Mouse (Mus musculus) stomach, postnatal 0 days (tissue): ENCODE results near the gene Rpl11. TPM values are rescaled to one million over a fixed set of nuclear protein-coding genes. Genes with fewer than 3 reads are reported as not detected.

Source experiments
- ATAC-seq: fragments of 200-750 bp; cut with Nextera tagmentation; 2 replicates; pipeline ENCODE4 v1.8.0; 2017; ENCODE audit not compliant: low FRiP score, low TSS enrichment
- DNase-seq: peaks from one replicate; pipeline ENCODE4 v3.0.0-alpha.2; 2016; ENCODE audit warnings: low spot score
- H3K27ac ChIP-seq: fragments of 300-500 bp; sonication (generic); replicated peaks from 2 replicates; pipeline ENCODE4 v1.5.1; 2014; ENCODE audit warnings: mild to moderate bottlenecking, control low read depth
- H3K27me3 ChIP-seq: fragments of 300-500 bp; sonication (generic); 2 replicates; pipeline ENCODE4 v1.6.1; 2014; ENCODE audit warnings: low read length; ENCODE audit not compliant: control insufficient read depth, insufficient read depth
- H3K36me3 ChIP-seq: fragments of 300-500 bp; sonication (generic); 2 replicates; pipeline ENCODE4 v1.6.1; 2014; ENCODE audit warnings: low read length, mixed read lengths; ENCODE audit not compliant: control insufficient read depth, insufficient read depth
- H3K4me1 ChIP-seq: fragments of 300-500 bp; sonication (generic); replicated peaks from 2 replicates; pipeline ENCODE4 v1.6.1; 2014; ENCODE audit warnings: antibody characterized with exemption; ENCODE audit not compliant: control insufficient read depth, insufficient read depth
- H3K4me2 ChIP-seq: fragments of 300-500 bp; sonication (generic); replicated peaks from 2 replicates; pipeline ENCODE4 v1.6.1; 2014; ENCODE audit warnings: low read depth, mild to moderate bottlenecking, control low read depth, moderate library complexity
- H3K4me3 ChIP-seq: fragments of 300-500 bp; sonication (generic); 2 replicates; pipeline ENCODE4 v1.5.1; 2014; ENCODE audit warnings: low read depth, low read length, control low read depth
- H3K9ac ChIP-seq: fragments of 300-500 bp; sonication (generic); 2 replicates; pipeline ENCODE4 v1.6.1; 2014; ENCODE audit warnings: mild to moderate bottlenecking, low read length, control low read depth, mixed read lengths
- H3K9me3 ChIP-seq: fragments of 300-500 bp; sonication (generic); 2 replicates; pipeline ENCODE4 v1.6.1; 2016; ENCODE audit warnings: low read length; ENCODE audit not compliant: control insufficient read depth
- CTCF ChIP-seq: IDR thresholded peaks from 2 replicates; pipeline ENCODE4 v1.5.1; 2016; ENCODE audit warnings: antibody characterized with exemption, low read depth, mild to moderate bottlenecking, moderate library complexity
- EP300 ChIP-seq: optimal IDR thresholded peaks from 2 replicates; pipeline ENCODE3; 2016; ENCODE audit warnings: antibody characterized with exemption
- WGBS: fragments of 180-500 bp; shearing (Covaris S2); extraction: QIAGEN DNeasy Blood & Tissue Kit; methylation state at CpG from one replicate; pipeline ENCODE4 v1.1.7; 2014; 5-methylcytosine and 5-hydroxymethylcytosine counted together
- polyA plus RNA-seq: library from polyadenylated mRNA; unstranded; fragments of >200 nt; fragmentation: Nextera tagmentation; extraction: Ambion mirVana; gene quantifications from 2 replicates; pipeline ENCODE4 v1.2.1, GENCODE M21; 2015

The Rpl11 gene
- polyA plus RNA-seq, 1 experiment from 2014 or later: 402 TPM

- Histone ChIP-seq H3K27me3 (no peaks in the 10 kb centered on the region), H3K9ac (0 out of 2 replicates have a peak overlapping the region, but pooled peaks have one; percentile 18), H3K27ac (peak overlapping the region; percentile 53), H3K4me3 (no peak overlapping the region), H3K9me3 (no peaks in the 10 kb centered on the region), H3K4me2 (no peak overlapping the region), H3K4me1 (no peaks in the 10 kb centered on the region), H3K36me3 (peaks cover 14% of the 10 kb centered on the region)
- DNase-seq (peak; percentile 60), ATAC-seq (peak; percentile 79)
- peak; percentile 1; the same call in 1 of the 2 replicates for TF ChIP-seq CTCF
- no peak for TF ChIP-seq EP300
- 64% methylated on average over 4 of the region's 4 CpGs for WGBS
Observed at GRCm38 (mm10) chr4:136048291-136049032, 4.8 kb downstream of the Rpl11 start.

GRCm38 (mm10) chr4:136047626-136048025, 5.6 kb downstream of the Rpl11 start:
- DNase-seq: no peak
- no peak overlapping the region for H3K9ac ChIP-seq
- ATAC-seq: no peak
- WGBS: 42% methylated on average over 4 of the region's 4 CpGs
- no peak overlapping the region for H3K4me3 ChIP-seq
- no peaks in the 10 kb centered on the region for H3K27me3 ChIP-seq
- no peaks in the 10 kb centered on the region for H3K4me1 ChIP-seq
- no peak for TF ChIP-seq EP300
- peak; percentile 32 for TF ChIP-seq CTCF
- peak overlapping the region; percentile 53 for H3K27ac ChIP-seq
- no peaks in the 10 kb centered on the region for H3K9me3 ChIP-seq
- H3K36me3 ChIP-seq: peaks cover 14% of the 10 kb centered on the region
- H3K4me2 ChIP-seq: no peak overlapping the region

GRCm38 (mm10) chr4:136046888-136047287, 6.3 kb downstream of the Rpl11 start:
- no peak for DNase-seq
- no peak overlapping the region; the same call in 1 of the 2 replicates for H3K9ac ChIP-seq
- H3K27me3 ChIP-seq: no peaks in the 10 kb centered on the region
- no peaks in the 10 kb centered on the region for H3K9me3 ChIP-seq
- peaks cover 14% of the 10 kb centered on the region for H3K36me3 ChIP-seq
- WGBS: 76% methylated on average over 6 of the region's 6 CpGs
- no peak overlapping the region for H3K4me2 ChIP-seq
- no peaks in the 10 kb centered on the region for H3K4me1 ChIP-seq
- no peak overlapping the region for H3K4me3 ChIP-seq
- ATAC-seq: no peak
- H3K27ac ChIP-seq: no peak overlapping the region
- TF ChIP-seq EP300 (no peak), CTCF (no peak)

- Histone ChIP-seq H3K9ac (no peak overlapping the region), H3K4me3 (no peak overlapping the region), H3K27me3 (no peaks in the 10 kb centered on the region), H3K4me1 (no peaks in the 10 kb centered on the region), H3K36me3 (peaks cover 7% of the 10 kb centered on the region), H3K27ac (no peak overlapping the region), H3K4me2 (no peak overlapping the region), H3K9me3 (no peaks in the 10 kb centered on the region)
- WGBS: 82% methylated on average over 5 of the region's 5 CpGs
- no peak for DNase-seq
- TF ChIP-seq EP300 (no peak), CTCF (no peak)
- no peak for ATAC-seq
Observed at GRCm38 (mm10) chr4:136045091-136045490, 8.1 kb downstream of the Rpl11 start.

GRCm38 (mm10) chr4:136043784-136044400, 9.3 kb downstream of the Rpl11 start:
- ATAC-seq (no peak), DNase-seq (no peak)
- peaks cover 2% of the 10 kb centered on the region; the same call in 1 of the 2 replicates for H3K36me3 ChIP-seq
- H3K4me1 ChIP-seq: no peaks in the 10 kb centered on the region
- no peaks in the 10 kb centered on the region for H3K27me3 ChIP-seq
- no peak overlapping the region for H3K4me3 ChIP-seq
- TF ChIP-seq EP300 (no peak), CTCF (no peak)
- H3K9ac ChIP-seq: no peak overlapping the region
- H3K4me2 ChIP-seq: no peak overlapping the region
- H3K27ac ChIP-seq: no peak overlapping the region
- H3K9me3 ChIP-seq: no peaks in the 10 kb centered on the region
- 80% methylated on average over 6 of the region's 6 CpGs for WGBS

GRCm38 (mm10) chr4:136035078-136035477, 18.1 kb downstream of the Rpl11 start:
- TF ChIP-seq EP300 (no peak), CTCF (no peak)

More at GRCm38 (mm10) chr4:136035078-136035477, 18.1 kb downstream of the Rpl11 start:
- DNase-seq (no peak), ATAC-seq (no peak)
- Histone ChIP-seq H3K4me3 (no peak overlapping the region), H3K9ac (no peak overlapping the region), H3K4me1 (no peaks in the 10 kb centered on the region), H3K27me3 (no peaks in the 10 kb centered on the region), H3K9me3 (no peaks in the 10 kb centered on the region), H3K27ac (no peak overlapping the region), H3K4me2 (no peak overlapping the region), H3K36me3 (no peaks in the 10 kb centered on the region)
- WGBS: 68% methylated on average over 4 of the region's 4 CpGs
